Comparison of ENCODE assay signal across 8 mouse cellular contexts in the genomic region with DNA sequence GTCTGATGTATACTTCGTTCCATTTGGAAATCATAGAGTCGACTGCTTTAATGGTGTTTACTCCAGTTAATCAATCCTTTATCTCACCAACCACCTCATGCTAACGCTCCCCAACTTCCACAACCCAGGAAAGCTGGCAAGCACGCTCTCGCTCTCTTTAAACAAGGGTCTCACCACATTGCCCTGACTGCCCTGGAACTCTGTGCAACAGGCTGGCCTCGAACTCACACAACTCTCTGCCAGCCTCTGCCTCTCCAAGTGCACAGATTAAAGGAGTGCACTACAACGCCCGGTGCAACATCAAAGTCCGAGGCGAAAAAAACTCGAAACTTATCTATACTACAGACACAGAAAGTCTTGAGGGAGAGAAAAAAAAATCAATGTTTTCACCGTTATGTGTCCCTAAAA. TPM values are rescaled to one million over a fixed set of nuclear protein-coding genes. Genes with fewer than 3 reads are reported as not detected.
A peak's percentile ranks its signal among the peaks of the same experiment; 100 is the strongest.
DNase-seq lines count a peak whose midpoint lies in the region; ATAC-seq and TF ChIP-seq lines count a peak whose summit lies in the region.

No protein-coding gene starts in this region.

- no peak for DNase-seq in lung, embryonic 14.5 days
- no peak for DNase-seq in lung, postnatal 25 days (ENCODE audit: low spot score)
- no peak for DNase-seq in left cerebral cortex, adult 9 months (ENCODE audit: low spot score in 2 of 2)
- no peak for DNase-seq in urinary bladder, postnatal 4 days (ENCODE audit: low spot score in 2 of 2)
- no peak for DNase-seq in gastrocnemius, postnatal 25 days

- no peaks in the 10 kb centered on the region for H3K9me3 ChIP-seq in lung, embryonic 14.5 days (ENCODE audit: low read depth, low read length)
- no peaks in the 10 kb centered on the region for H3K9me3 ChIP-seq in embryonic facial prominence, embryonic 12.5 days
- H3K9me3 ChIP-seq in hindbrain, embryonic 13.5 days, result no peaks in the 10 kb centered on the region

- no peaks in the 10 kb centered on the region for H3K27me3 ChIP-seq in lung, embryonic 14.5 days (ENCODE audit: insufficient read depth, low read length)
- H3K27me3 ChIP-seq in embryonic facial prominence, embryonic 12.5 days, result no peaks in the 10 kb centered on the region
- H3K27me3 ChIP-seq in hindbrain, embryonic 13.5 days, result no peaks in the 10 kb centered on the region

- peak overlapping the region; percentile 97 for H3K27ac ChIP-seq in lung, embryonic 14.5 days (ENCODE audit: low read depth)
- H3K27ac ChIP-seq in embryonic facial prominence, embryonic 12.5 days, result peak overlapping the region; percentile 91
- H3K27ac ChIP-seq in hindbrain, embryonic 13.5 days, result peak overlapping the region; percentile 94

- H3K4me2 ChIP-seq in lung, embryonic 14.5 days, result peak overlapping the region; percentile 85
- peak overlapping the region; percentile 80 for H3K4me2 ChIP-seq in embryonic facial prominence, embryonic 12.5 days (replicated peaks)
- H3K4me2 ChIP-seq in hindbrain, embryonic 13.5 days, result peak overlapping the region; percentile 86

- peaks cover 17% of the 10 kb centered on the region; the same call in 1 of the 2 replicates for H3K36me3 ChIP-seq in lung, embryonic 14.5 days (ENCODE audit: insufficient read depth)
- H3K36me3 ChIP-seq in embryonic facial prominence, embryonic 12.5 days, result peaks cover 16% of the 10 kb centered on the region
- H3K36me3 ChIP-seq in hindbrain, embryonic 13.5 days, result peaks cover 12% of the 10 kb centered on the region

- H3K9ac ChIP-seq in lung, embryonic 14.5 days, result peak overlapping the region; percentile 74
- H3K9ac ChIP-seq in embryonic facial prominence, embryonic 12.5 days, result peak overlapping the region; percentile 74
- peak overlapping the region; percentile 82 for H3K9ac ChIP-seq in hindbrain, embryonic 13.5 days

- 0 out of 2 replicates have a peak, but pooled peaks cover 5% of the 10 kb centered on the region for H3K4me1 ChIP-seq in lung, embryonic 14.5 days (ENCODE audit: insufficient read depth)
- H3K4me1 ChIP-seq in embryonic facial prominence, embryonic 12.5 days, result peaks cover 6% of the 10 kb centered on the region
- H3K4me1 ChIP-seq in hindbrain, embryonic 13.5 days (replicated peaks), result peaks cover 44% of the 10 kb centered on the region

- WGBS in lung, embryonic 14.5 days, result 3% methylated on average over 12 of the region's 12 CpGs
- 6% methylated on average over 12 of the region's 12 CpGs for WGBS in embryonic facial prominence, embryonic 12.5 days
- 5% methylated on average over 12 of the region's 12 CpGs for WGBS in hindbrain, embryonic 13.5 days

- H3K4me3 ChIP-seq in lung, embryonic 14.5 days (ENCODE audit: low read depth, low read length), result peak overlapping the region; percentile 65
- peak overlapping the region; percentile 47 for H3K4me3 ChIP-seq in embryonic facial prominence, embryonic 12.5 days
- peak overlapping the region; percentile 64 for H3K4me3 ChIP-seq in hindbrain, embryonic 13.5 days

- TF ChIP-seq CTCF in lung, embryonic 14.5 days (IDR thresholded peaks at IDR 0.05; ENCODE audit: low read depth), result no peak

- peak; percentile 35 for ATAC-seq in lung, embryonic 14.5 days (ENCODE audit: insufficient read depth)
- ATAC-seq in embryonic facial prominence, embryonic 12.5 days (ENCODE audit: insufficient number of reproducible peaks, insufficient read depth, low FRiP score, low TSS enrichment), result peak; percentile 24
- ATAC-seq in hindbrain, embryonic 13.5 days (ENCODE audit: low FRiP score), result peak; percentile 56
- ATAC-seq in megakaryocyte progenitor cell, adult 5-6 weeks (replicated peaks; ENCODE audit: poor library complexity), result peak; percentile 20

RNA-seq across cellular contexts. Expression of a gene that starts 0.3 kb away (rescaled TPM):
- 15.3 and 16.6 TPM in 2 replicates for polyA plus RNA-seq in lung, embryonic 14.5 days (2014; fragmentation: Nextera tagmentation; extraction: Ambion mirVana)
- polyA plus RNA-seq in embryonic facial prominence, embryonic 12.5 days (2016; fragmentation: Nextera tagmentation; extraction: Ambion mirVana), result 7.5 and 9.4 TPM in 2 replicates
- polyA plus RNA-seq in hindbrain, embryonic 13.5 days (2015; fragmentation: Nextera tagmentation; extraction: Ambion mirVana), result 4.8 and 6.1 TPM in 2 replicates
- 77.6 and 83.1 TPM in 2 replicates for total RNA-seq in megakaryocyte progenitor cell, adult 5-6 weeks (2015)
- 52.7 and 59.5 TPM in 2 replicates for total RNA-seq in megakaryocyte progenitor cell, adult 5-6 weeks (2017)
- total RNA-seq in gastrocnemius, postnatal 25 days (2021), result 1 to 10 TPM; 1.8 to 1.9 TPM

RNA-seq across cellular contexts. Expression of a gene that starts 0.6 kb away (rescaled TPM):
- 409 and 422 TPM in 2 replicates for polyA plus RNA-seq in lung, embryonic 14.5 days (2014; fragmentation: Nextera tagmentation; extraction: Ambion mirVana)
- polyA plus RNA-seq in embryonic facial prominence, embryonic 12.5 days (2016; fragmentation: Nextera tagmentation; extraction: Ambion mirVana), result 358 and 366 TPM in 2 replicates
- polyA plus RNA-seq in hindbrain, embryonic 13.5 days (2015; fragmentation: Nextera tagmentation; extraction: Ambion mirVana), result 287 and 301 TPM in 2 replicates
- total RNA-seq in megakaryocyte progenitor cell, adult 5-6 weeks (2015), result 141 and 159 TPM in 2 replicates
- total RNA-seq in megakaryocyte progenitor cell, adult 5-6 weeks (2017), result 89.6 and 105 TPM in 2 replicates
- total RNA-seq in gastrocnemius, postnatal 25 days (2021), result 100 to 1,000 TPM in 1 of 2 experiments, 10 to 100 TPM in 1; 95.6 to 108 TPM

RNA-seq across cellular contexts. Expression of a gene that starts 8.8 kb away (rescaled TPM):
- polyA plus RNA-seq in lung, embryonic 14.5 days (2014; fragmentation: Nextera tagmentation; extraction: Ambion mirVana), result 302 and 320 TPM in 2 replicates
- 328 and 333 TPM in 2 replicates for polyA plus RNA-seq in embryonic facial prominence, embryonic 12.5 days (2016; fragmentation: Nextera tagmentation; extraction: Ambion mirVana)
- 309 and 314 TPM in 2 replicates for polyA plus RNA-seq in hindbrain, embryonic 13.5 days (2015; fragmentation: Nextera tagmentation; extraction: Ambion mirVana)
- total RNA-seq in megakaryocyte progenitor cell, adult 5-6 weeks (2015), result 346 and 370 TPM in 2 replicates
- total RNA-seq in megakaryocyte progenitor cell, adult 5-6 weeks (2017), result 218 and 319 TPM in 2 replicates
- 10 to 100 TPM; 88.1 to 96.9 TPM for total RNA-seq in gastrocnemius, postnatal 25 days (2021)

RNA-seq across cellular contexts. Expression of a gene that starts 9.7 kb away (rescaled TPM):
- polyA plus RNA-seq in lung, embryonic 14.5 days (2014; fragmentation: Nextera tagmentation; extraction: Ambion mirVana), result 2.8 and 3.3 TPM in 2 replicates
- polyA plus RNA-seq in embryonic facial prominence, embryonic 12.5 days (2016; fragmentation: Nextera tagmentation; extraction: Ambion mirVana), result 3.6 and 4.7 TPM in 2 replicates
- polyA plus RNA-seq in hindbrain, embryonic 13.5 days (2015; fragmentation: Nextera tagmentation; extraction: Ambion mirVana), result 6.6 and 8.3 TPM in 2 replicates
- total RNA-seq in megakaryocyte progenitor cell, adult 5-6 weeks (2015), result 4.0 and 7.0 TPM in 2 replicates
- total RNA-seq in megakaryocyte progenitor cell, adult 5-6 weeks (2017), result 10.3 and 11.2 TPM in 2 replicates
- total RNA-seq in gastrocnemius, postnatal 25 days (2021), result 10 to 100 TPM; 11.0 to 11.5 TPM

RNA-seq across cellular contexts. Expression of a gene that starts 25.8 kb away (rescaled TPM):
- polyA plus RNA-seq in lung, embryonic 14.5 days (2014; fragmentation: Nextera tagmentation; extraction: Ambion mirVana), result 3.8 and 4.0 TPM in 2 replicates
- 4.7 and 5.5 TPM in 2 replicates for polyA plus RNA-seq in embryonic facial prominence, embryonic 12.5 days (2016; fragmentation: Nextera tagmentation; extraction: Ambion mirVana)
- polyA plus RNA-seq in hindbrain, embryonic 13.5 days (2015; fragmentation: Nextera tagmentation; extraction: Ambion mirVana), result 6.6 and 7.5 TPM in 2 replicates
- total RNA-seq in megakaryocyte progenitor cell, adult 5-6 weeks (2015), result 0.62 and 1.1 TPM in 2 replicates
- total RNA-seq in megakaryocyte progenitor cell, adult 5-6 weeks (2017), result 0.71 and 0.81 TPM in 2 replicates
- total RNA-seq in gastrocnemius, postnatal 25 days (2021), result 1 to 10 TPM; 2.1 to 2.7 TPM
